Mouse (Mus musculus): ENCODE results near the gene Hoxc10. TPM values are rescaled to one million over a fixed set of nuclear protein-coding genes. Genes with fewer than 3 reads are reported as not detected.
A peak's percentile ranks its signal among the peaks of the same experiment; 100 is the strongest.

Gene Hoxc10
- polyA plus RNA-seq, 1 experiment from 2014 or later: not detected

DNA sequence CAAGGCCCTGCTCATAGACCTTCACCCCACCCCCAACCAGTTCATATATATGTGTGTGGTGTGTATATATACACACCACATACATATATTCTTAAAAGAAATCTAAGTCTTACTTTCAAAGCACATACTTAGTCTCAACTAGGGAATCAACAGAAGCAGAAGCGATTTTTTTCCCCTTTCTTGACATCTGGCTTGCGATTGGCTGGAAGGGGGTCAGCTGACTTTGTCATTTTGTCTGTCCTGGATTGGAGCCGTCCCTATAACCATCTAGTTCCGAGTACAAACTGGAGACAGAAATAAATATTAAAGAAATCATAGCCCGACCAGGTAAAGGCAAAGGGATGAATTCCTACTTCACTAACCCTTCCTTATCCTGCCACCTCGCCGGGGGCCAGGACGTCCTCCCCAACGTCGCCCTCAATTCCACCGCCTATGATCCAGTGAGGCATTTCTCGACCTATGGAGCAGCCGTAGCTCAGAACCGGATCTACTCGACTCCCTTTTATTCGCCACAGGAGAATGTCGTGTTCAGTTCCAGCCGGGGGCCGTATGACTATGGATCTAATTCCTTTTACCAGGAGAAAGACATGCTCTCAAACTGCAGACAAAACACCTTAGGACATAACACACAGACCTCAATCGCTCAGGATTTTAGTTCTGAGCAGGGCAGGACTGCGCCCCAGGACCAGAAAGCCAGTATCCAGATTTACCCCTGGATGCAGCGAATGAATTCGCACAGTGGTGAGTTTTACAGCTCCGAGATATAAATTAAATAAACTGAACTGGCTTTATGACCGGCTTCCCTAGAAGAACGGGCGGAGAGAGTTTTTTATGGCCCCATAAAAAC lies 42.9 kb downstream of the Hoxc10 start:
- Histone ChIP-seq H3K4me3 (ENCODE audit: low read depth, low read length) (no peak overlapping the region), H3K27me3 (ENCODE audit: control insufficient read depth, insufficient read depth, low read depth, low read length) (peaks cover 97% of the 10 kb centered on the region), H3K27ac (ENCODE audit: low read length) (no peak overlapping the region), H3K4me2 (ENCODE audit: low read depth, low read length) (0 out of 2 replicates have a peak overlapping the region, but pooled peaks have one; percentile 14), H3K4me1 (ENCODE audit: control insufficient read depth, low read depth, low read length) (no peaks in the 10 kb centered on the region), H3K9me3 (replicated peaks; ENCODE audit: control insufficient read depth, low read length) (no peaks in the 10 kb centered on the region), H3K36me3 (ENCODE audit: control insufficient read depth, insufficient read depth) (no peaks in the 10 kb centered on the region), H3K9ac (ENCODE audit: low read depth, low read length) (no peak overlapping the region)
- ATAC-seq (ENCODE audit: low read depth): no peak
- 3% methylated on average over 27 of the region's 27 CpGs for WGBS (ENCODE audit: insufficient replicate concordance)

DNA sequence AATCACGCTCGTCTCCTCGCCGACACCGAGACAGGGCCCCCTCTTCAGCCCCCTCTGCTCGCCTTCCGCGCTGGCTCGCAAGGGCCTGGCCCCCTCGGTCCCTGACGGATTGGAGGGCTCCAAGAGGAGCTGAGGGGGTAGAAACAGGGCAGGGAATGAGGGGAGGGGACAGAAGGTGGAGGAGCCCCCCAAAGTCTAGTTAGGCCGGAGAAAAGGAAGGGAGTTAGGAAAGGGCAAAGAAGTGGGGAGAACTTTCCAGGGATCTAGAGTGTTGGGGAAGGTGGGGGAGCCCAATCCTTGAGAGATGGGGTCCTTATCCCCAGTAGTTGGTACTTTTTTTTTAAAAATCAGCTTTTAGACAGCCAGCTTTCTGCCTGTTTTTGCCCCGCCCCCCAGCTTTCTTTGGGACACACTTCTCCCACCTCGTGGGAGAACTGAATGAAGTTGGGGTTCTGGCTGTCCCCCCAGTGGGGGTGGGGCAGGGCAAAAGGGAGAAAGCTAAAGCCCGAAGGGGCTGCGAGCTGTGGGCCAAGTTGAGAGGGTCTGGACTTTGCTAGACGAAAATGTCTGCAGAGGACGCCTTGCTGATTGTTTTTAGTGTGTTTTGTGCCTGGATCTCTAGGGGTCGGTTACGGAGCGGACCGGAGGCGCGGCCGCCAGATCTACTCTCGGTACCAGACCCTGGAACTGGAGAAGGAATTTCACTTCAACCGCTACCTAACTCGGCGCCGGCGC lies 43.7 kb downstream of the Hoxc10 start:
- Histone ChIP-seq H3K4me1 (ENCODE audit: control insufficient read depth, low read depth, low read length) (no peaks in the 10 kb centered on the region), H3K9ac (ENCODE audit: low read depth, low read length) (no peak overlapping the region), H3K9me3 (replicated peaks; ENCODE audit: control insufficient read depth, low read length) (no peaks in the 10 kb centered on the region), H3K36me3 (ENCODE audit: control insufficient read depth, insufficient read depth) (no peaks in the 10 kb centered on the region), H3K27me3 (ENCODE audit: control insufficient read depth, insufficient read depth, low read depth, low read length) (peaks cover 97% of the 10 kb centered on the region), H3K27ac (ENCODE audit: low read length) (no peak overlapping the region), H3K4me3 (ENCODE audit: low read depth, low read length) (no peak overlapping the region), H3K4me2 (ENCODE audit: low read depth, low read length) (no peak overlapping the region)
- ATAC-seq (ENCODE audit: low read depth): no peak
- WGBS (ENCODE audit: insufficient replicate concordance): 2% methylated on average over 31 of the region's 31 CpGs

DNA sequence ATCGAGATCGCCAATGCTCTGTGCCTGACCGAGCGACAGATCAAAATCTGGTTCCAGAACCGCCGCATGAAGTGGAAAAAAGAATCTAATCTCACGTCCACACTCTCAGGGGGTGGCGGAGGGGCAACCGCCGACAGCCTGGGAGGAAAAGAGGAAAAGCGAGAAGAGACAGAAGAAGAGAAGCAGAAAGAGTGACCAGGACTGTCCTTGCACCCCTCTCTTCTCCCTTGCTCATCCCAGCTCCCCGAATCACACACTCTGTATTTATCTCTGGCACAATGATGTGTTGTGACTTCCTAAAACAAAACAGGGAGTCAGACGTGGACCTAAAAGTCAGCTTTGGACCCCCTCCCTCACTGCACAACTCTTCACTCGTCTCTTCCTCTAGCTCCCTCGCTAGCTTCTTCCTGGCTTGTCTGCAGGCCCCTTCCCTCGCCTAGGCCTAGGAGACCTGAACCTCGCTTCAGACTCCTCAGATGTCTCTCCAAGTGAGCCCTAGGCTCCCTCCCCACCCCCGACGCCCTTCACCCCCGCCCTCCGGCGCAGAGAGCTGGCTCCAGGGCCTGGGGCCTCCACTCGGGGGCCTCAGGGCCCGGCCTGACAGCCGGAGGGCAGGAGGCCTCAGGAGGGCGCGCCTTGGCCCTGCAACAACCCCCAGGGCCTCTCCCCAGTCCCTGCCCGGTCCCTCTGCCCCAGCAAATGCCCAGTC lies 44.4 kb downstream of the Hoxc10 start:
- H3K4me1 ChIP-seq (ENCODE audit: control insufficient read depth, low read depth, low read length): no peaks in the 10 kb centered on the region
- no peak overlapping the region for H3K9ac ChIP-seq (ENCODE audit: low read depth, low read length)
- peaks cover 97% of the 10 kb centered on the region for H3K27me3 ChIP-seq (ENCODE audit: control insufficient read depth, insufficient read depth, low read depth, low read length)
- H3K4me3 ChIP-seq (ENCODE audit: low read depth, low read length): no peak overlapping the region
- no peaks in the 10 kb centered on the region for H3K9me3 ChIP-seq (replicated peaks; ENCODE audit: control insufficient read depth, low read length)
- no peak overlapping the region for H3K4me2 ChIP-seq (ENCODE audit: low read depth, low read length)
- WGBS (ENCODE audit: insufficient replicate concordance): 3% methylated on average over 28 of the region's 28 CpGs
- H3K27ac ChIP-seq (ENCODE audit: low read length): no peak overlapping the region
- ATAC-seq (ENCODE audit: low read depth): no peak
- no peaks in the 10 kb centered on the region for H3K36me3 ChIP-seq (ENCODE audit: control insufficient read depth, insufficient read depth)

DNA sequence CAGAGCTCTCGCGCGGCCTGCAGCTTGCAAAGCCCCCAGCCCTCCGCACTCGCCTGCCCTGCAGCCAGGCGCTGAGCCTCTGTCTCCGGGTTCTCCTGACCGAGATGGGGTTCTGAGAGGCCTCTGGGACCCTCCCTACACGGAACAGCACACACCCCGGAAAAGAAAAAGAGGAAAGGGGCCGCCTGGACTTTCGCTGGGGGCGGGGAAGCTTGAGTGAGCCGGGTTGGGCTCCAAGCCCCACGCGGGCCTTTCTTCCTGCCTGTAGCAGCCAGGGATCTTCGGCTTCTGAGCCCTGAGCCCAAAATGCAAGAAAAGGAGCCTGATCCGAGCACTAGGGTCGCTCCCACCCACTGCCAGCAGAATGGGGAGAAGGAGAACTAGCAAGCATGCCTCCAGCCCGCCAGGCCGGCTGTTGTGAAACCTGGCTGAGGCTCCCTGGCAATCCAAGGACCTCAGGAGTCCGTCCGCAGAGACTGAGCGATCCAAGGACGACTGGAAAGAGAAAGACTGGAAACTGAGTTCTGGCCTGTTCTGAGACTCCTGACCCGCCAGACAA lies 45.4 kb downstream of the Hoxc10 start:
- no peak overlapping the region for H3K9ac ChIP-seq (ENCODE audit: low read depth, low read length)
- no peak for ATAC-seq (ENCODE audit: low read depth)

DNA sequence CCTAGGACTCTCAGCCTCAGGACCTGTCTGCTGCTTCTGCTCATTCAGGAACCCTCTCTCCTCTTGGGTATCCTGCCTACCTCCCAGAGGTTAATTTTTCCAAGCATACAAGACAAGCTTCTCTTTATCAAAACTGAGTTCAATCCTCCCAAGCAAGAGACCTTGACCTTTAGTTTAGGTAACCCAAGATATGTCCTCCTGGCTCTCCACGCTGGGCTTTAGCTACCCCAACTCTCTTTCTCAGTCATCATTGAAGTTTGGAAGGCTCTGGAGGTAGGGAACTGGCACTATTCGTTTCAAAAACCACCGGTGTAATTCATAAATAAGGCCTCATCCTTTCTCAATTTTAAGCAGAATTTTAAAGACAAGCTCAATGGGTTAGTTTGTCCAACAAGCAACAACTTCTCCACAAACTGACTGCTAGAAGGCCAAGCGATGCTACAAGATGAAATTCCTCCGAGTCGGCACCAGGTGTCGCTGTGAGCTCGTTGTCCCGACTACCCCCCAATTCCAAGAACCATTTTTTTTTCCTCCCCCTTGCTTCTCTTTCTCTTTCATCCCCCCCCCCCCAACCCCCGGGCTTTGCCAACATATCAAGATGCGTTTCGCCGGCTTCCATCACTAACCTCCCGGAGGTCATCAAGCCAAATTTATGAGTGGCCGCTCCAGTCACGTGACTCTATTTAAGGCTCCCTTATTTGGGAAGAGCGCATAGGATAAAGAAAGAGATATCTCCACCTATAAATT lies 46.8 kb downstream of the Hoxc10 start:
- H3K27ac ChIP-seq (ENCODE audit: low read length): no peak overlapping the region
- no peak for ATAC-seq (ENCODE audit: low read depth)
- H3K4me2 ChIP-seq (ENCODE audit: low read depth, low read length): 0 out of 2 replicates have a peak overlapping the region, but pooled peaks have one; percentile 6
- H3K27me3 ChIP-seq (ENCODE audit: control insufficient read depth, insufficient read depth, low read depth, low read length): peaks cover 97% of the 10 kb centered on the region
- H3K4me1 ChIP-seq (ENCODE audit: control insufficient read depth, low read depth, low read length): no peaks in the 10 kb centered on the region
- 4% methylated on average over 17 of the region's 17 CpGs for WGBS (ENCODE audit: insufficient replicate concordance)
- H3K4me3 ChIP-seq (ENCODE audit: low read depth, low read length): no peak overlapping the region
- H3K9me3 ChIP-seq (replicated peaks; ENCODE audit: control insufficient read depth, low read length): no peaks in the 10 kb centered on the region
- no peak overlapping the region for H3K9ac ChIP-seq (ENCODE audit: low read depth, low read length)
- no peaks in the 10 kb centered on the region for H3K36me3 ChIP-seq (ENCODE audit: control insufficient read depth, insufficient read depth)

More for the DNA sequence above, 45.4 kb downstream of the Hoxc10 start:
- no peak overlapping the region for H3K4me3 ChIP-seq (ENCODE audit: low read depth, low read length)
- no peaks in the 10 kb centered on the region for H3K9me3 ChIP-seq (replicated peaks; ENCODE audit: control insufficient read depth, low read length)
- no peaks in the 10 kb centered on the region for H3K4me1 ChIP-seq (ENCODE audit: control insufficient read depth, low read depth, low read length)
- 6% methylated on average over 26 of the region's 26 CpGs for whole genome bisulfite sequencing (ENCODE audit: insufficient replicate concordance)
- peaks cover 97% of the 10 kb centered on the region for H3K27me3 ChIP-seq (ENCODE audit: control insufficient read depth, insufficient read depth, low read depth, low read length)
- H3K36me3 ChIP-seq (ENCODE audit: control insufficient read depth, insufficient read depth): no peaks in the 10 kb centered on the region
- H3K27ac ChIP-seq (ENCODE audit: low read length): no peak overlapping the region
- H3K4me2 ChIP-seq (ENCODE audit: low read depth, low read length): no peak overlapping the region

DNA sequence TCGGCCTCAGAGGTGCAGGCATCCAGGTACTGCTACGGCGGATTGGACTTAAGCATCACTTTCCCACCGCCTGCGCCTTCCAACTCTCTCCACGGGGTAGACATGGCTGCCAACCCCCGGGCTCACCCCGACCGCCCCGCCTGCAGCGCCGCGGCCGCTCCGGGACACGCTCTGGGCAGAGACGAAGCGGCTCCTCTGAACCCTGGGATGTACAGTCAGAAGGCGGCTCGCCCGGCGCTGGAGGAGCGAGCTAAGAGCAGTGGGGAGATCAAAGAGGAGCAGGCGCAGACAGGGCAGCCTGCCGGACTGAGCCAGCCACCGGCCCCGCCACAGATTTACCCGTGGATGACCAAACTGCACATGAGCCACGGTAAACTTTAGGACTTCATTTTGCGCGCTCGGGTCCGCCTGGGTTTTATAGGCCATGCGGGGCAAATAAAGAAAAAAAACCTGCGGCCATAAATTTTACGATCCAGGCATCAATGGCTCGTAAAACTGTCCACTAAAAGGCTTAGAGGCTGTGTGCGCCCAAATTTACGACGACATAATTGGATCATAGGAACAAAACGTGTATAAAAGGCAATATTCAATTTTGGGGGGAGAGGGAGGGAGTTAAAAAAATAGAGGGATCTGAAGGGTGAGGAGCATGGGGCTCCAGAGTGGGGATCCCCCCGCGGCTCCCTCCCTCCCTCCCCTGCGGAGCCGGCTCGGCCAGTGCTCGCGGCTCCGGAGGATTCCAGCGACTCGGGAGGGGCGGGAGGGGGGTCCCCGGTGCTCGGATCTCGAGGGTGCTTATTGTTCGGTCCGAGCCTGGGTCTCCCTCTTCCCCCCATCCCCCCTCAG lies 47.8 kb downstream of the Hoxc10 start:
- no peak overlapping the region for H3K27ac ChIP-seq (ENCODE audit: low read length)
- ATAC-seq (ENCODE audit: low read depth): no peak
- WGBS (ENCODE audit: insufficient replicate concordance): 2% methylated on average over 49 of the region's 57 CpGs
- H3K9me3 ChIP-seq (replicated peaks; ENCODE audit: control insufficient read depth, low read length): no peaks in the 10 kb centered on the region
- 0 out of 2 replicates have a peak overlapping the region, but pooled peaks have one; percentile 6 for H3K4me2 ChIP-seq (ENCODE audit: low read depth, low read length)
- no peak overlapping the region for H3K4me3 ChIP-seq (ENCODE audit: low read depth, low read length)
- H3K9ac ChIP-seq (ENCODE audit: low read depth, low read length): no peak overlapping the region
- no peaks in the 10 kb centered on the region for H3K36me3 ChIP-seq (ENCODE audit: control insufficient read depth, insufficient read depth)
- H3K27me3 ChIP-seq (ENCODE audit: control insufficient read depth, insufficient read depth, low read depth, low read length): peaks cover 96% of the 10 kb centered on the region
- H3K4me1 ChIP-seq (ENCODE audit: control insufficient read depth, low read depth, low read length): no peaks in the 10 kb centered on the region

DNA sequence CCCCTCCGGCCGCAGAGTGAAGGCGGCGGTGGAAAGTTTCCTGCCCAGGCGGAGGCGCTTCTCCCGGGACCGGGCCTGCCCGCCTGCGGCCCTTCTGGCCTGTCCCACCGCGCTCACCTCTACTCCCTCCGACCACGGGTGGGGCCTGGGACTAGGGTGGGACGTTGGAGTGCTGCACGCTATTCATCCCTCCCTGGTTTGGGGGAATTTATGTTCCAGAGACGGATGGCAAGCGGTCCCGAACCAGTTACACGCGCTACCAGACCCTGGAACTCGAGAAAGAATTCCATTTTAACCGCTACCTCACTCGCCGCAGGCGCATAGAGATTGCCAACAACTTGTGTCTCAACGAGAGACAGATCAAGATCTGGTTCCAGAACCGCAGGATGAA lies 48.4 kb downstream of the Hoxc10 start:
- Histone ChIP-seq H3K4me3 (ENCODE audit: low read depth, low read length) (no peak overlapping the region), H3K4me1 (ENCODE audit: control insufficient read depth, low read depth, low read length) (no peaks in the 10 kb centered on the region), H3K27ac (ENCODE audit: low read length) (no peak overlapping the region), H3K9me3 (replicated peaks; ENCODE audit: control insufficient read depth, low read length) (no peaks in the 10 kb centered on the region), H3K9ac (ENCODE audit: low read depth, low read length) (no peak overlapping the region), H3K36me3 (ENCODE audit: control insufficient read depth, insufficient read depth) (no peaks in the 10 kb centered on the region), H3K27me3 (ENCODE audit: control insufficient read depth, insufficient read depth, low read depth, low read length) (peaks cover 96% of the 10 kb centered on the region), H3K4me2 (ENCODE audit: low read depth, low read length) (no peak overlapping the region)
- ATAC-seq (ENCODE audit: low read depth): no peak
- 3% methylated on average over 23 of the region's 28 CpGs for WGBS (ENCODE audit: insufficient replicate concordance)

All from liver, embryonic 16.5 days (tissue).